Mouse (Mus musculus) thymus, adult 2 months (tissue): ENCODE data around the gene Gmeb1. TPM values are rescaled to one million over a fixed set of nuclear protein-coding genes. Genes with fewer than 3 reads are reported as not detected.

Experiments used
- DNase-seq: peaks from one replicate; pipeline ENCODE4 v3.0.0; 2021
- H3K27ac ChIP-seq: fragments of 200-500 bp; 2 replicates; pipeline ENCODE4 v1.5.1; 2012; ENCODE audit warnings: low read length, control low read depth; ENCODE audit not compliant: control insufficient read depth, insufficient read depth
- H3K27me3 ChIP-seq: fragments of 200-500 bp; 2 replicates; pipeline ENCODE4 v1.6.1; 2012; ENCODE audit warnings: mild to moderate bottlenecking, low read length, moderate library complexity, mixed read lengths; ENCODE audit not compliant: control insufficient read depth, insufficient read depth
- H3K36me3 ChIP-seq: fragments of 200-500 bp; 2 replicates; pipeline ENCODE4 v1.6.1; 2012; ENCODE audit warnings: mild to moderate bottlenecking, low read length, moderate library complexity; ENCODE audit not compliant: control insufficient read depth, insufficient read depth
- H3K4me1 ChIP-seq: fragments of 200-500 bp; replicated peaks from 2 replicates; pipeline ENCODE4 v1.6.1; 2012; ENCODE audit warnings: low read length; ENCODE audit not compliant: control insufficient read depth, insufficient read depth
- H3K4me3 ChIP-seq: fragments of 200-500 bp; 2 replicates; pipeline ENCODE4 v1.5.1; 2012; ENCODE audit warnings: mild to moderate bottlenecking, low read length, control low read depth, moderate library complexity; ENCODE audit not compliant: control insufficient read depth, insufficient read depth
- CTCF ChIP-seq: fragments of 200-500 bp; IDR thresholded peaks from 2 replicates; pipeline ENCODE4 v1.5.1; 2012; ENCODE audit warnings: mild to moderate bottlenecking, control low read depth, low read length, moderate library complexity, borderline replicate concordance; ENCODE audit not compliant: control insufficient read depth, poor library complexity, insufficient read depth; ENCODE audit errors: extremely low read depth
- POLR2A ChIP-seq: fragments of 200-500 bp; IDR thresholded peaks from 2 replicates; pipeline ENCODE4 v1.6.1; 2012; ENCODE audit warnings: mild to moderate bottlenecking, low read length, control low read depth, moderate library complexity; ENCODE audit not compliant: control insufficient read depth, poor library complexity, insufficient read depth; ENCODE audit errors: extremely low read depth
- WGBS: fragments of 180-500 bp; shearing (Covaris S2); methylation state at CpG from one replicate; pipeline ENCODE4 v1.1.7; 2018; 5-methylcytosine and 5-hydroxymethylcytosine counted together
- polyA plus RNA-seq: library from polyadenylated mRNA; depleted of rRNA; stranded (reverse); fragments of >200 nt; gene quantifications from 2 replicates; pipeline ENCODE4 v1.2.3, GENCODE M21; 2012

Gmeb1 gene
- polyA plus RNA-seq, 1 experiment: 47.5 TPM

- Histone ChIP-seq H3K4me1 (peaks cover 6% of the 10 kb centered on the region; the same call in 1 of the 2 replicates), H3K27ac (no peak overlapping the region), H3K27me3 (no peaks in the 10 kb centered on the region), H3K36me3 (peaks cover 30% of the 10 kb centered on the region), H3K4me3 (no peak overlapping the region)
- TF ChIP-seq POLR2A: no peak
- no peak for TF ChIP-seq CTCF
- DNase-seq: no peak
- WGBS: 87% methylated on average over 2 of the region's 2 CpGs
Measured at GRCm38 (mm10) chr4:132209299-132209698, 52.1 kb downstream of the Gmeb1 start.

- no peak for DNase-seq
- H3K27me3 ChIP-seq: no peaks in the 10 kb centered on the region
- H3K36me3 ChIP-seq: peaks cover 46% of the 10 kb centered on the region
- TF ChIP-seq POLR2A (no peak), CTCF (no peak)
- H3K27ac ChIP-seq: no peak overlapping the region
- WGBS: 91% methylated on average over 4 of the region's 4 CpGs
- H3K4me1 ChIP-seq: peaks cover 3% of the 10 kb centered on the region; the same call in 1 of the 2 replicates
- no peak overlapping the region for H3K4me3 ChIP-seq
Measured at GRCm38 (mm10) chr4:132207280-132207679, 54.1 kb downstream of the Gmeb1 start.

- peaks cover 15% of the 10 kb centered on the region for H3K36me3 ChIP-seq
- H3K27me3 ChIP-seq: no peaks in the 10 kb centered on the region
- DNase-seq: no peak
- no peak overlapping the region for H3K4me3 ChIP-seq
- H3K27ac ChIP-seq: no peak overlapping the region
- no peaks in the 10 kb centered on the region for H3K4me1 ChIP-seq
- TF ChIP-seq CTCF: no peak
- no peak for TF ChIP-seq POLR2A
Measured at GRCm38 (mm10) chr4:132198771-132199170, 62.6 kb downstream of the Gmeb1 start.

GRCm38 (mm10) chr4:132198285-132198712 is 63.1 kb downstream of the Gmeb1 start:
- no peak overlapping the region for H3K27ac ChIP-seq
- peaks cover 11% of the 10 kb centered on the region for H3K36me3 ChIP-seq
- H3K4me3 ChIP-seq: no peak overlapping the region
- 59% methylated on average over 4 of the region's 4 CpGs for WGBS
- TF ChIP-seq CTCF: no peak
- no peak for TF ChIP-seq POLR2A
- peak; percentile 41 for DNase-seq
- H3K4me1 ChIP-seq: no peaks in the 10 kb centered on the region
- H3K27me3 ChIP-seq: no peaks in the 10 kb centered on the region

- TF ChIP-seq CTCF (no peak), POLR2A (no peak)
- DNase-seq: no peak
- Histone ChIP-seq H3K27me3 (no peaks in the 10 kb centered on the region), H3K4me1 (no peaks in the 10 kb centered on the region), H3K27ac (no peak overlapping the region), H3K36me3 (peaks cover 16% of the 10 kb centered on the region), H3K4me3 (no peak overlapping the region)
- 94% methylated on average over 3 of the region's 3 CpGs for WGBS
Measured at GRCm38 (mm10) chr4:132194975-132195374, 66.4 kb downstream of the Gmeb1 start.

GRCm38 (mm10) chr4:132194373-132194772 is 67.0 kb downstream of the Gmeb1 start:
- DNase-seq: no peak
- H3K4me1 ChIP-seq: no peaks in the 10 kb centered on the region
- no peak for TF ChIP-seq POLR2A
- TF ChIP-seq CTCF: no peak
- no peak overlapping the region for H3K27ac ChIP-seq
- no peaks in the 10 kb centered on the region for H3K27me3 ChIP-seq
- H3K36me3 ChIP-seq: peaks cover 19% of the 10 kb centered on the region
- H3K4me3 ChIP-seq: no peak overlapping the region
- 80% methylated on average over 6 of the region's 6 CpGs for WGBS

- TF ChIP-seq POLR2A (no peak), CTCF (no peak)
- peaks cover 51% of the 10 kb centered on the region for H3K36me3 ChIP-seq
- DNase-seq: no peak
Measured at GRCm38 (mm10) chr4:132187826-132188401, 73.5 kb downstream of the Gmeb1 start.

More at GRCm38 (mm10) chr4:132187826-132188401, 73.5 kb downstream of the Gmeb1 start:
- no peak overlapping the region for H3K27ac ChIP-seq
- H3K27me3 ChIP-seq: no peaks in the 10 kb centered on the region
- H3K4me1 ChIP-seq: no peaks in the 10 kb centered on the region
- no peak overlapping the region for H3K4me3 ChIP-seq
- 90% methylated on average over 2 of the region's 2 CpGs for WGBS
